Mouse (Mus musculus) liver, embryonic 12.5 days (tissue): ENCODE measurements around the gene Gm20662. TPM values are rescaled to one million over a fixed set of nuclear protein-coding genes. Genes with fewer than 3 reads are reported as not detected.
A peak's percentile ranks its signal among the peaks of the same experiment; 100 is the strongest.

Experiments used
- ATAC-seq: fragments of 200-750 bp; cut with Nextera tagmentation; 2 replicates; pipeline ENCODE4 v1.8.0; 2017; ENCODE audit warnings: moderate number of reproducible peaks, mild to moderate bottlenecking, moderate library complexity
- H3K27ac ChIP-seq: fragments of 300-500 bp; sonication (generic); 2 replicates; pipeline ENCODE4 v1.5.1; 2016; ENCODE audit warnings: mild to moderate bottlenecking
- H3K27me3 ChIP-seq: fragments of 300-500 bp; sonication (generic); replicated peaks from 2 replicates; pipeline ENCODE4 v1.6.1; 2016; ENCODE audit warnings: mild to moderate bottlenecking, moderate library complexity
- H3K36me3 ChIP-seq: fragments of 300-500 bp; sonication (generic); 2 replicates; pipeline ENCODE4 v1.6.1; 2016; ENCODE audit warnings: mild to moderate bottlenecking, moderate library complexity
- H3K4me1 ChIP-seq: fragments of 300-500 bp; sonication (generic); 2 replicates; pipeline ENCODE4 v1.6.1; 2016
- H3K4me2 ChIP-seq: fragments of 300-500 bp; sonication (generic); 2 replicates; pipeline ENCODE4 v1.6.1; 2016; ENCODE audit warnings: mild to moderate bottlenecking, moderate library complexity
- H3K4me3 ChIP-seq: fragments of 300-500 bp; sonication (generic); 2 replicates; pipeline ENCODE4 v1.5.1; 2016; ENCODE audit warnings: mild to moderate bottlenecking, moderate library complexity
- H3K9ac ChIP-seq: fragments of 300-500 bp; sonication (generic); 2 replicates; pipeline ENCODE4 v1.6.1; 2016; ENCODE audit warnings: mild to moderate bottlenecking, moderate library complexity
- H3K9me3 ChIP-seq: fragments of 300-500 bp; sonication (generic); replicated peaks from 2 replicates; pipeline ENCODE4 v1.6.1; 2016; ENCODE audit warnings: mild to moderate bottlenecking, moderate library complexity
- WGBS: fragments of 180-500 bp; shearing (Covaris S2); methylation state at CpG from one replicate; pipeline ENCODE4 v1.1.7; 2016; ENCODE audit not compliant: insufficient replicate concordance; 5-methylcytosine and 5-hydroxymethylcytosine counted together
- polyA plus RNA-seq: library from polyadenylated mRNA; unstranded; fragments of >200 nt; fragmentation: Nextera tagmentation; extraction: Ambion mirVana; gene quantifications from 2 replicates; pipeline ENCODE4 v1.2.1, GENCODE M21; 2016

Gene Gm20662
- polyA plus RNA-seq, 1 experiment from 2014 or later = 0.75 TPM

DNA sequence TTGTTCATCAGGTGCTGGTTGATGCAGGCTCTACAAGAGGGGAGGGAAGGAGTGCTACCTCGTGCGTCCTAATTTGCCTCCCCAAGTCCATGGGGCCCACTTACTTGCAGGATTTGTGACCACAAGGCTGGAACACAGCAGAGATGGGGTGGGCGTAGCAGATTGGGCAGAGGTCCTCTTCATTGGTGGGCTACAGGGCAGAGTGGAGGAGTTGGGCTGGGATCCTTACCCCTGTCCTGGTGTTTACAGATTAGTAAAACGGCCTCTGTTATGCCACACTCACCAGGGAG is 55.7 kb downstream of the Gm20662 start:
- no peak for ATAC-seq
- no peak overlapping the region for H3K4me2 ChIP-seq
- peaks cover 62% of the 10 kb centered on the region for H3K4me1 ChIP-seq
- no peaks in the 10 kb centered on the region for H3K27me3 ChIP-seq
- no peaks in the 10 kb centered on the region for H3K9me3 ChIP-seq
- H3K9ac ChIP-seq = no peak overlapping the region
- WGBS = 82% methylated on average over 4 of the region's 4 CpGs
- peak overlapping the region; percentile 52; the same call in 1 of the 2 replicates for H3K27ac ChIP-seq
- H3K4me3 ChIP-seq = no peak overlapping the region
- peaks cover 74% of the 10 kb centered on the region for H3K36me3 ChIP-seq

DNA sequence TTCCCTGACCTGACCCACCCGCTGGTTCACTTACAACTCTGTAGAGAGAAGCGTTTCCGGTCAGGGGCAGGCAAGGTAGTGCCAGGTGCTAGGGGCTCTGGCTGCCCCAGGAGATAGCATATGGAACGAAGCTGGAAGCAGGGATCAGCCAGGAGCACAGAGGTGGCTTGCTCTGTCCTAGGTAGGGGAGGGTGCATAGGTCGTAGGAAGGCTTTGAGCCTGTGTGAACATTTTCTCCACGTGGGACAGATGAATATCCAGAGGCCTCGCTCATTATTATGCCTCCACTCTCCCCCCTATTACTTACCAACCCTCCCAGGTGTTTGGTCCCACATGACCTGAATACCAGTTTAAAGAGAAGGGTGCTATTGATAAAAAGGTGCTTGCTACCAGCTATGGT is 56.3 kb downstream of the Gm20662 start:
- 69% methylated on average over 7 of the region's 7 CpGs for WGBS
- Histone ChIP-seq H3K27ac (peak overlapping the region; percentile 52), H3K27me3 (no peaks in the 10 kb centered on the region), H3K9ac (no peak overlapping the region), H3K4me1 (peaks cover 57% of the 10 kb centered on the region), H3K4me2 (no peak overlapping the region), H3K4me3 (no peak overlapping the region), H3K36me3 (peaks cover 74% of the 10 kb centered on the region), H3K9me3 (no peaks in the 10 kb centered on the region)
- no peak for ATAC-seq

DNA sequence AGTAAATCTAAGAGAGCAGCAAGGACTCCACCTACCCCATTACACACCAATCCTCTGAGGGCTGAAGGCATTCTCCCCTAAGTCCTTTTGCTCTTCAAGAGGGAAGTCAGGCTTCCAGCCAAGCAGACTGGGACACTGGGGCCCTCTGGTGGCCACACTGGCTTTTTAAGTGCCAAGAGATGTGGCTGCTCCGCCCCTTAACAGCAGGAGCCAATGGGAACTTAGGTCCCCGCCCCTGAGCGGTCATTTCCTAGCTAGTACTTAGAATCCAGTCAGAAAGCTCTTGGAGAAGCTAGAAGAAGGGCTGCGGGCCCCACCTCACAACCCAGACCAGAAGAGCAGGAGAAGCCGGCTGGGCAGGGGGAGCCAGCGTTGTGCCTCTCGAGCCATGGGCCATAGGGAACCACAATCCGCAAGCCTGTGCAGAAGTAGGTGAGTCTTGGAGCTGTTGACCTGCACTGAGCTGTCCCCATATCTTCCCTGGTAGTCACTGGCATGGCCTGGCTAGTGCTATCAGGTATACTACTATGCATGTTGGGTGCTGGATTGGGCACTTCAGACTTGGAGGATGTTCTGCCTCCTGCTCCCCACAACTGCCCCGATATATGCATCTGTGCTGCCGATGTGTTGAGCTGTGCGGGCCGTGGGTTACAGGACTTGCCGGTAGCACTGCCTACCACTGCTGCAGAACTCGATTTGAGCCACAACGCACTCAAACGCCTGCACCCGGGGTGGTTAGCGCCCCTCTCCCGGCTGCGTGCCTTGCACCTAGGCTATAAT is 56.9 kb downstream of the Gm20662 start, which contains the start of gene Amigo3:
Amigo3 (plus strand) TSS at position 275 of the 780 bp plus-strand sequence.
- Histone ChIP-seq H3K4me3 (peak within 1 kb of the TSS; percentile 4; the same call in 1 of the 2 replicates), H3K9ac (peak within 1 kb of the TSS; percentile 36)
- 54% methylated on average over 20 of the region's 20 CpGs for WGBS

DNA sequence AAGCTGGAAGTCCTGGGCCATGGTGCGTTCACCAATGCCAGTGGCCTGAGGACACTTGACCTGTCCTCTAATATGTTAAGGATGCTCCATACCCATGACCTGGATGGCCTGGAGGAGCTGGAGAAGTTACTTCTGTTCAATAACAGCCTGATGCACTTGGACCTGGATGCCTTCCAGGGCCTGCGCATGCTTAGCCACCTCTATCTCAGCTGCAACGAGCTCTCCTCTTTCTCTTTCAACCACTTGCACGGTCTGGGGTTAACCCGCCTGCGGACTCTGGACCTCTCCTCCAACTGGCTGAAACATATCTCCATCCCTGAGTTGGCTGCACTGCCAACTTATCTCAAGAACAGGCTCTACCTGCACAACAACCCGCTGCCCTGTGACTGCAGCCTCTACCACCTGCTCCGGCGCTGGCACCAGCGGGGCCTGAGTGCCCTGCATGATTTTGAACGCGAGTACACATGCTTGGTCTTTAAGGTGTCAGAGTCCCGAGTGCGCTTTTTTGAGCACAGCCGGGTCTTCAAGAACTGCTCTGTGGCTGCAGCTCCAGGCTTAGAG is 57.6 kb downstream of the Gm20662 start:
- Histone ChIP-seq H3K27me3 (no peaks in the 10 kb centered on the region), H3K27ac (peak overlapping the region; percentile 63), H3K9me3 (no peaks in the 10 kb centered on the region), H3K4me1 (peaks cover 44% of the 10 kb centered on the region), H3K36me3 (peaks cover 84% of the 10 kb centered on the region), H3K4me3 (no peak overlapping the region; the same call in 1 of the 2 replicates), H3K9ac (peak overlapping the region; percentile 36; the same call in 1 of the 2 replicates), H3K4me2 (peak overlapping the region; percentile 44; the same call in 1 of the 2 replicates)
- 89% methylated on average over 15 of the region's 15 CpGs for WGBS
- no peak for ATAC-seq

More for the DNA sequence above, 56.9 kb downstream of the Gm20662 start, which contains the start of gene Amigo3:
- peak; percentile 46 for ATAC-seq
- Histone ChIP-seq H3K4me2 (peak within 1 kb of the TSS; percentile 44), H3K36me3 (peaks cover 77% of the 10 kb centered on the region), H3K27me3 (no peaks in the 10 kb centered on the region), H3K4me1 (peaks cover 50% of the 10 kb centered on the region), H3K27ac (peak within 1 kb of the TSS; percentile 63), H3K9me3 (no peaks in the 10 kb centered on the region)

DNA sequence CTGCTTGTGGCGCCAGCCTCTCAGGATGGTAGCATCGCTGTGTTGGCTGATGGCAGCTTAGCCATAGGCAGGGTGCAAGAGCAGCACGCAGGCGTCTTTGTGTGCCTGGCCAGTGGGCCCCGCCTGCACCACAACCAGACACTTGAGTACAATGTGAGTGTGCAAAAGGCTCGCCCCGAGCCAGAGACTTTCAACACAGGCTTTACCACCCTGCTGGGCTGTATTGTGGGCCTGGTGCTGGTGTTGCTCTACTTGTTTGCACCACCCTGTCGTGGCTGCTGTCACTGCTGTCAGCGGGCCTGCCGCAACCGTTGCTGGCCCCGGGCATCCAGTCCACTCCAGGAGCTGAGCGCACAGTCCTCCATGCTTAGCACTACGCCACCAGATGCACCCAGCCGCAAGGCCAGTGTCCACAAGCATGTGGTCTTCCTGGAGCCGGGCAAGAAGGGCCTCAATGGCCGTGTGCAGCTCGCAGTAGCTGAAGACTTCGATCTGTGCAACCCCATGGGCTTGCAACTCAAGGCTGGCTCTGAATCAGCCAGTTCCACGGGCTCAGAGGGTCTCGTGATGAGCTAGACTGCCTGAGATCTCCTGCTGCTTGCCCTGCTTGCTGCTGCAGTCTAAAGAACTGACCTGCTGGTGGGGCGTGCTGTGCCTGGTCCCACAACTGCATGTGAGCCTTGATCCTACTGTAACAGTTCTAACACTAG is 58.3 kb downstream of the Gm20662 start:
- Histone ChIP-seq H3K27me3 (no peaks in the 10 kb centered on the region), H3K27ac (no peak overlapping the region), H3K36me3 (peaks cover 91% of the 10 kb centered on the region), H3K4me3 (no peak overlapping the region), H3K4me2 (no peak overlapping the region), H3K9me3 (no peaks in the 10 kb centered on the region), H3K4me1 (peaks cover 42% of the 10 kb centered on the region), H3K9ac (no peak overlapping the region)
- no peak for ATAC-seq
- WGBS = 90% methylated on average over 22 of the region's 22 CpGs

DNA sequence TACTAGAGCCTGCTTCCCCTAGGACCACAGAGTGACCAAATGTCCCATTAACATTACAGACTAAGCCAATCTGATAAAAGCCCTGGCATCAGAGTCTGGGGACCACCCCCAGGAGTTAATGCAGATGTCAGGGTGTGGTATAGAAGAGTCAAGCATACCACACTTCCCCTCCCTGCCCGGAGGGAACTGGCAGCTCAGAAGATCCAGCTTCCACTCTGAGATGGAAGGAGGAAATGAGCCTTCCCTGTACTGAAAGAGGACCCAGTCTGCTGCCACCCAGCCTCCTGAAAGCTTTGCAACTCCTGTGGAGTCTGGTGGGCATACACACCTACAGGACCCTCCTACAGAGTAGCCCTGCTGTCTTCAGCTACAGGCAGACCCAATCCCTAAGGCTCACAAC is 58.9 kb downstream of the Gm20662 start:
- no peaks in the 10 kb centered on the region for H3K9me3 ChIP-seq
- H3K27me3 ChIP-seq = no peaks in the 10 kb centered on the region
- H3K36me3 ChIP-seq = peaks cover 96% of the 10 kb centered on the region
- 0 out of 2 replicates have a peak overlapping the region, but pooled peaks have one; percentile 16 for H3K27ac ChIP-seq
- peaks cover 36% of the 10 kb centered on the region for H3K4me1 ChIP-seq
- no peak for ATAC-seq
- H3K4me3 ChIP-seq = no peak overlapping the region
- H3K4me2 ChIP-seq = no peak overlapping the region
- no peak overlapping the region for H3K9ac ChIP-seq
- 59% methylated on average over 1 of the region's 1 CpGs for WGBS

DNA sequence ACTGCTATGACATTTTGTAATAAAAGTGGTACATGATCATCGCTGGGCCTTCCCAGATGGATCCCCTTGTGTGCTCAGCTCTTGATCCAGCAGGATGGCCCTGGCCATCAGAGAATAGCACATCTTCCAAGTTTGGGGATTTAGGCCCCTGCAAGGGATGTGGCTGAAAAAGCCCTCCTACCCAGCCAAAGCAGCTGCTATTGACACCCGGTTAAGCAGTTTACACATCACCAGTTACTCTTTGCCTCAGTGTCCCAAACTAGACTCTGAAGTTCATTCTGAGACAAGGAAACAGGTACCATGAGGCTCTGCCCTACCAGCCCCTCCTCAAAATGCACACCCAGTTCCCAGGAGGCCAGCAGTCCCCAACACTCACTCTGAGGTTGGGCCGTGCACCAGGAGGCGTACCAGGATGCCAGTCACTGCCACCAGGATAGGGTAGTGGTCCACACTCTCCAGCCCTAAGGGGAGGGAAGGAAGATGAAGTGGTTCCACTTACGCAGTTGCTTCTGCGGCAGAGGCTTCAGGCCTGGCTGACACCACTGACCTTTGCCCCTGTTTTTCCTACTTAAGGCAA is 59.6 kb downstream of the Gm20662 start:
- Histone ChIP-seq H3K4me2 (no peak overlapping the region), H3K27me3 (no peaks in the 10 kb centered on the region), H3K36me3 (peaks cover 96% of the 10 kb centered on the region), H3K4me1 (peaks cover 34% of the 10 kb centered on the region), H3K9me3 (no peaks in the 10 kb centered on the region), H3K4me3 (no peak overlapping the region), H3K9ac (no peak overlapping the region), H3K27ac (no peak overlapping the region)
- no peak for ATAC-seq
- WGBS = 85% methylated on average over 6 of the region's 6 CpGs

DNA sequence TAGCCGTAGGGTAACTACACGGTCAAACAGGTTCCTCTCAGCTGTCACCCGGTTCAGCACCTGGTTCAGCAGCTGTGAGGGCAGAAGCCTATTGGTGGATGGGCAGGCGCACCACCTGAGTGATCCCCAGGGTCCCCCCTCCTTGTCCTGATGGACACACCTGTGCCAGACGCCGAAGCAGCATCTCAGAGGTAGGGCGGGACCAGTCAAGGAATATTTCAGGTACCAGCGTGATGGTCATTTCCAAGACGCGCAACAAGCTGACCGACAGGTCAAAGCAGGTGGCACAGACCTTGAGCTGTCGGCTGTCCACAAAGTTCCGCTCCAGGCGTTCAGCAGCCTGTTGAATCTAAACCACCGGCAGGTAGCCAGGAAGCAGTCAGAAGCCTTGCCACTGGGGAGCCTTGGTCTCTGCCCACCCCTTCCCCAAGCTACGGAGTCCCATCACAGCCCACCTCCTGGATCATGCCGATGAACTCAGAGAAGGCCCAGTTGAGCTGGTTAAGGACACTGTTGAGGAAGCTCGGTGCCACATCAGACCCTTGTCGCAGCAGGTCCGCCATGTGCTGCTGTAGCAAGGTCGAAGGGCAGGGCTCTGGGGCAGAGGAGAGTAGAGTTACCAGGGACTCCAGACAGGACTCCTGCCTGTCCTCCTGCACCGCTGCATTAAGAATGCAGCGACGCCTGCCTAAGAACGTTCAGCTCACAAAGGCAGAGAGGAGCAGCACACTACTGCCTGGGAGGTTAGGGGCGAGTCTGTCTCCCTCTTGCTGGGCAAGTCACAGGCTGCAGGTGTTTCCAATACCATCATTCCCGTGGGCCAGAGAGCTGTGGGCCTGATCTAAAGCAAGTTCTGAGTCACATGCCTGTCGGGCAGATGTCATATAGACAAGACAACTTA is 60.5 kb downstream of the Gm20662 start:
- H3K4me3 ChIP-seq = no peak overlapping the region
- no peaks in the 10 kb centered on the region for H3K27me3 ChIP-seq
- peaks cover 42% of the 10 kb centered on the region for H3K4me1 ChIP-seq
- no peaks in the 10 kb centered on the region for H3K9me3 ChIP-seq
- ATAC-seq = no peak
- H3K9ac ChIP-seq = no peak overlapping the region
- H3K36me3 ChIP-seq = peaks cover 96% of the 10 kb centered on the region
- 85% methylated on average over 28 of the region's 28 CpGs for WGBS
- H3K4me2 ChIP-seq = no peak overlapping the region
- H3K27ac ChIP-seq = no peak overlapping the region

DNA sequence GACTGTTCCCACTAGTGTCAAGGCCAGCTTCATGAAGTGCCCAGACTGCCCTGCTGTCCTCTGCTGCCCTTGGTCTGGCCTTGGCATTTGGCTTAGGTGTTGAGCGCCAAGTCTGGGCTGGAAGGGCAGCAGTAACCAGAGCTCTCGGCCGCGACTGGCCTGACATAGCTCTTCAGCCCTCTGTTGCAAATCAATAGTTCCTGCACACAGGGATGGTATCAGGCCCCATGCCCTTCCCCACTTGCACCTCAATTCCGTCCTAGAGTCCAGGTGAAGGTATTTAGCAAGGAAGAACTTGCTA is 61.1 kb downstream of the Gm20662 start:
- H3K4me2 ChIP-seq = no peak overlapping the region
- H3K27me3 ChIP-seq = no peaks in the 10 kb centered on the region
- ATAC-seq = no peak
- H3K9ac ChIP-seq = no peak overlapping the region
- no peak overlapping the region for H3K4me3 ChIP-seq
- no peak overlapping the region for H3K27ac ChIP-seq
- no peaks in the 10 kb centered on the region for H3K9me3 ChIP-seq
- peaks cover 96% of the 10 kb centered on the region for H3K36me3 ChIP-seq
- 90% methylated on average over 5 of the region's 5 CpGs for WGBS
- H3K4me1 ChIP-seq = peaks cover 38% of the 10 kb centered on the region

DNA sequence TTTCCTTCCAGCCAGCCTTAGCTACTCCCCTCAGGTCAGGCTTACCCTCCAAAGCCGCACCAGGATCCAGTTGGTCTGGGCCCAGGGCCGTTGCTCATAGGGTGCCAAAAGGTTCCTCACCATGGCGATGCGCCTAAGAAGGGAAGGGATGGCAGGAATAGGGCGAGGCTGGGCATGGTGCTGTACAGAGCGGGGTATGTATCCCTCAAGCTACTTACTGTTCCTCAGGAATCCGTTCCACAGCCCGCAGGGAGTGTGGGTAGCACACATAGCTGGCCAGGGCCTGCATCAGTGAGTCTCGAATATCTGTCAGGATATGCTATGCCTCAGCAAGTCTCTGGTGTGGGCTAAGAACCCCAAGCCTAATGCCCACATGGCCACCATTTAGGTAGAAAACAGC is 62.1 kb downstream of the Gm20662 start:
- no peak overlapping the region for H3K9ac ChIP-seq
- H3K4me2 ChIP-seq = no peak overlapping the region
- H3K36me3 ChIP-seq = peaks cover 100% of the 10 kb centered on the region
- no peaks in the 10 kb centered on the region for H3K9me3 ChIP-seq
- no peak overlapping the region for H3K4me3 ChIP-seq
- peaks cover 37% of the 10 kb centered on the region for H3K4me1 ChIP-seq
- H3K27me3 ChIP-seq = no peaks in the 10 kb centered on the region
- 94% methylated on average over 9 of the region's 9 CpGs for WGBS
- no peak for ATAC-seq
- H3K27ac ChIP-seq = no peak overlapping the region

DNA sequence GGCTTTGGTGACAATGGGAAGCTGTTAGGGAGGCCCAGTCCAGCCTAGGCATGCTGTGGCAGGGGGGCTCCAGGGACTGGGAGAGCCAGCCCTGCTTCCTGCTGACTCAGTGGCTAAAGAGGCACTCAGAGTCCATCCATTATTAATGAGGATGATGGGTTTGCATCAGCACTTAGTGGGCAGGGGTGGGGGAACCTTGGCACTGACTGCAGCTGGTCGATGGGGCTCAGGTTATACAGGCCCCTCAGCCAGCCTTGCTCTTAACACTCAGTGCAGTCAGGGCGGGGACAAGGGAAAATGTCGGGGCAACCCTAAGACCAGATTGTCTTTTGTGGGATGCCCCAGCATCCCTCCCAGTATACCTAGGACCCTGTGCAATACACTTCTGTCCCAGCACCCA is 66.0 kb downstream of the Gm20662 start:
- H3K4me3 ChIP-seq = no peak overlapping the region
- 88% methylated on average over 3 of the region's 3 CpGs for WGBS
- H3K4me2 ChIP-seq = no peak overlapping the region
- no peak for ATAC-seq
- peaks cover 45% of the 10 kb centered on the region for H3K4me1 ChIP-seq
- H3K36me3 ChIP-seq = peaks cover 100% of the 10 kb centered on the region
- no peak overlapping the region for H3K9ac ChIP-seq
- H3K27ac ChIP-seq = no peak overlapping the region
- no peaks in the 10 kb centered on the region for H3K9me3 ChIP-seq
- H3K27me3 ChIP-seq = no peaks in the 10 kb centered on the region
